Mouse (Mus musculus) cortical plate, adult 2 months (tissue): ENCODE data around the gene Rogdi. TPM values are rescaled to one million over a fixed set of nuclear protein-coding genes. Genes with fewer than 3 reads are reported as not detected.

ENCODE experiments used
- H3K27ac ChIP-seq: fragments of 200-500 bp; 2 replicates; pipeline ENCODE4 v1.5.1; 2012; ENCODE audit warnings: low read length, control low read depth, inconsistent platforms; ENCODE audit not compliant: insufficient read depth
- H3K4me1 ChIP-seq: fragments of 200-500 bp; 2 replicates; pipeline ENCODE4 v1.6.1; 2011; ENCODE audit warnings: low read length; ENCODE audit not compliant: control insufficient read depth, insufficient read depth
- H3K4me3 ChIP-seq: fragments of 200-500 bp; 2 replicates; pipeline ENCODE4 v1.5.1; 2011; ENCODE audit warnings: mild to moderate bottlenecking, low read length, control low read depth; ENCODE audit not compliant: insufficient read depth
- CTCF ChIP-seq: fragments of 200-500 bp; IDR thresholded peaks from 2 replicates; pipeline ENCODE4 v1.5.1; 2011; ENCODE audit warnings: mild to moderate bottlenecking, control low read depth, low read length; ENCODE audit not compliant: insufficient read depth; ENCODE audit errors: extremely low read depth
- POLR2A ChIP-seq: fragments of 200-500 bp; IDR thresholded peaks from 2 replicates; pipeline ENCODE4 v1.6.1; 2011; ENCODE audit warnings: mild to moderate bottlenecking, low read length, control low read depth; ENCODE audit not compliant: insufficient read depth; ENCODE audit errors: extremely low read depth
- polyA plus RNA-seq: library from polyadenylated mRNA; depleted of rRNA; stranded (reverse); fragments of >200 nt; gene quantifications from 2 replicates; pipeline ENCODE4 v1.2.3, GENCODE M21; 2012; rRNA removed

Gene Rogdi
- polyA plus RNA-seq, 1 experiment = 300 TPM

DNA sequence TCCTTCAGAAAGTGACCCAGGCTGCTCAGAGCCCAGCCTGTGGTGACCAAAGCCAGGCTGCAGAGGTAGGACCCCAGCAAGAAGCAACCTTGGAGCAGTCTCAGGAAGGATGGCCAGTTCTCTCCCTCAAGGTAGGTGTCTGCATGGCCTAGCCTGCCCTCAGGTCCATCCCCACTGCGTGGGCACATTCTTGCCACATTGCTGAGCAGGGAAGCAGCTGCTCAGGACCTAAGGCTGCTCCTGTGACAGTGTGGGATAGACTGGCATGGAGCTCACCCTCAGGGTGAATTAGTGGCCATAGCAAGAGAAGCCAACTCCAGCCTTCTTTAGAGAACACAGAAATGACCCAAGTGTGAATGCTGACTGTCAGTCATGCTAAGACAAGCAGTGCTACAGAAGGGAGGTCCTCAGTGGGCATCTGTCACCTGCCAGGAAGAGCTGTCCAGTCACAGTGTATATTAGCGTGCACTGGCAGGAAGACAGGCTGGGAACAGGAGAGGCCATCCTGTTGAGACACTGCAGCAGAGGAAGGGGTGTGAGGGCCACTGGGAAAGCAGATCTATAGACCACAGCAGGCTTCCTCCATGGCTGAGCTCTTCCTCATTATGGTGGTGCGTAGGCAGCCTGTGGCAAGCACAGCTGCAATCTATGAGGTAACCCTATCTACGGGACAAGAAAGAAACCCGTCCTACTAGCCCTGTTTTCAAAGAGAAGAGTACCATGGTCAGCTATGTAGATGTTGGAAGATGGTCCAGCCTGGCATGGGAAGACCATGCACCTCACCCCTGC, 44.1 kb downstream of the Rogdi start:
- H3K27ac ChIP-seq = no peak overlapping the region
- TF ChIP-seq CTCF = no peak
- no peak for TF ChIP-seq POLR2A
- no peaks in the 10 kb centered on the region for H3K4me1 ChIP-seq
- H3K4me3 ChIP-seq = no peak overlapping the region

DNA sequence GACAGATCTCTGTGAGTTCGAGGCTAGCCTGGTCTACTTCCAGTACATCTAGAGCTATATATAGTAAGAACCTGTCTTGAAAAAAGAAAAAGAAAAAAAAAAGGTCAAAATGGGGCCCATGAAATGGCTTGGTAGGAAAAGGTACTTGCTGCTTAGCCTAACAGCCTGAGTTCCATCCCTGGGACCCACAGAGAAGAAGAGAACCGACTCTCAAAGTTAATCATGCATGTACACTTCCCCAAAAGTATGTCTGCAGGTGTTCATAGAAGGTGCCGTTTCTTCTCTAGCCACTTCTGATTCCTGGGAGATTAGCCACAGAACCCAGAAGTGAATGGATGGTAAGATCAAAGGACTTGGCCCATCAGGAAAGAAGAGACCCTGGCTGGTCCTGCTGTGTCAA, 44.9 kb downstream of the Rogdi start:
- TF ChIP-seq POLR2A (no peak), CTCF (no peak)
- H3K4me1 ChIP-seq = no peaks in the 10 kb centered on the region
- H3K4me3 ChIP-seq = no peak overlapping the region
- H3K27ac ChIP-seq = no peak overlapping the region

DNA sequence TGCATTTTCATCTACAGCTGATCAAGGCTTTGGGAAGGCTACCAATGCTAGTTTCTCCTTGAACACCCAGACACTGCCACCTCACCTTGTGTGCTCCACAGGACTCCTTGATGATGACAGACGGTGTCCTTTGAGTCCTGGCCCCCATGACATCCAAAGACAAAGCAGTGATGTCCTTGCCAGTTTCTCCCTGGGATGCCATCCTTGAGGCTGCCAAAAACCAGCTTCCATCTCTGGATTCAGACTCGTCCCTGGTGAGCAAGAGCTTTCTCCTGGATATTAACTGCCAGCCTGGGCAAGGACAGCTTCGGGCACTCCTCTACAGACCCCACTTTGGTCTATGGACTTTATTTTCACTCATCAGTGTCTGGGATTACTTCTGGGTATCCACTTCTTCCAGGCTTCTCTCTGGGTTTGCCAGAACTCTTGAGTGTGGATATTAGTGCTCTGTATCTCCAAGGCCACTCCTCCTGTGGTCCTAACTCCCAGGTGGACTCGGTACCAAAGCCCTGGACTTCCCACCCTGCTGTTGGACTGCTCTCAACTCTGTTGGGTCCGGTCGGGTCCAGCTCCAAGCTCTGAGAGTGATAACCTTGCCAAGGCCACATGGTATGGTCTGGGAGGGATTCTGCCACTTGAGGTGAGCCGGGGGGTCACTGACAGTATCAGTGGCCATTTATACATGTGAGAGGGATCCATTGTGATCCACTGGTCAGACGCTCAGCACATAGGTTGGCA, 47.8 kb downstream of the Rogdi start:
- peaks cover 3% of the 10 kb centered on the region; the same call in 1 of the 2 replicates for H3K4me1 ChIP-seq
- no peak overlapping the region for H3K27ac ChIP-seq
- peak overlapping the region; percentile 66; the same call in 1 of the 2 replicates for H3K4me3 ChIP-seq
- no peak for TF ChIP-seq CTCF
- no peak for TF ChIP-seq POLR2A

DNA sequence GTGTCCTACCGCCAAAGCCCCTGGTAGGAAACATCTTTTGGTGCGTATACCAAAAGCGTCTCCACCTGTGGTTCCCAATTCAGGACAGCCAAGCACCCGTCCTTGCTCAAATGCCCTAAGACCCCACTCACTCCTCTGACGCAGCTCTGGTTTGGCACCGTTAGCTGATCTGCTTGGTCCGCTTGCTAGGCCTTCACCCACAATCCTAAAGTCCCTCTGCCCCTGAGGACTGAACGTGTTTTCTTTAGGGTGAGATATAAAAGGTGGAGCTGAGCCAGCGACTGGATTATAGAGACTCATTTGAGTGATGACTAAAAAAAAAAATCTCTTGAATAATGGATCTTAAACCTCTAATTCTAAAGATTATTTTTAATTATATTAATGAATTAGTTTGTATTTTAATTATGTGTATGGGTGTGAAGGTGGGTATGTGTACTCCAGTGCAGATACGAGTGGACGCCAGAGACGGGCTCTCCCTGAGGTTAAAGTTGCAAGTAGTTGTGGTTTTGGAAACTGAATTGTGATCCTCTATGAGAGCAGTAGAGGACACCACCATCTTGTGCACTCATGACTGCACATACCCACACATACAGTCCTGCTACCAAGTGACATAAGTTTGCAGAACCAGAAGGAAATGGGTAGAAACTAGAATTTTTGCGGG, 48.5 kb downstream of the Rogdi start:
- no peak for TF ChIP-seq POLR2A
- no peak for TF ChIP-seq CTCF
- Histone ChIP-seq H3K4me1 (peaks cover 3% of the 10 kb centered on the region; the same call in 1 of the 2 replicates), H3K27ac (peak overlapping the region; percentile 76), H3K4me3 (peak overlapping the region; percentile 66)

DNA sequence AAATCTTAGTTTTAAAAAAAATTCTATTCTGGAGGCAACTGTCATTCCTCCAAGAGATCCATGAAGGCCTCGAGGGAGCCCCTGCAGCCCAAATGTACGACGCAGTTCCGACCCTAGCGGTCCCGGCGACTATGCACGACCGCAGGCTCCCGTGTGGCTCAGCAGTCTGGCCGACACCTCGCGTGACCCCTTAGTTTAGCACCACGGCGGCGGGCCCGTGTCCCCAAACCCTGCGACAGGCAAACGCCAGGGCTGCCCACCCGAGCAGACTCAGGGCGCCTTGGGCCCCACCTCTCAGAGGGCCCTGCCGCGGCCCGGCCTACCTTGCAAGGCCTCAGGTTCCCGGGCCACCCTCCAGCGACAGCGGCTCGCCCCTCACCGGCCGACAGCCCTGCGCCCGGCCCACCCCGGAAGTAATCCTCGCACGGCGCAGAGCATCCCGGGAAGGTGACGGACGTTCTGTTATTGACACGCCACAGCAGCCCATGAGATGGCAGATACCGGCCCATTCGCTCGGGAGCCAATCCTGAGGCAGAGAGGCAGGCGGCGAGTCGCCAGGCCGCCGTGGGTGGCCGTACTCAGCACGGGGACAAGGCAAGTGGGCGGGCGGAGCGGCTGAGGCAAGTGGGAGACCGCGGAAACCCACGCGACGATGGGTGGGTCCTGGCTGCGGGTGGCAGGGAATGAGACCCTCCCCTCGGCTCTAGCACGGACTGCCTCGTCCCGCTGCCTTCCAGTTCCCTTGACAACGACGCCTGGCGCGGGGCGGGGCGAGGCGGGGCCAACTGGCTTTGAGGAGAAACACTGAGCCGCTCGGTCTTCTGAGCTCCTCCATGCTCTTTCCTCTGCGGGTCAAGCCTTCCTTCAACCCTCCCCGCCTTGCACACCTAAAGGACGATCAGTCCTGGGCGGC, 49.3 kb downstream of the Rogdi start, which contains the start of gene Anks3:
Gene Anks3, minus strand, starts transcription at position 409 of the 913 bp plus-strand sequence.
- H3K4me3 ChIP-seq = peak within 1 kb of the TSS; percentile 66
- TF ChIP-seq POLR2A (peak; percentile 87), CTCF (no peak)
- H3K4me1 ChIP-seq = peaks cover 3% of the 10 kb centered on the region; the same call in 1 of the 2 replicates
- peak within 1 kb of the TSS; percentile 76 for H3K27ac ChIP-seq

DNA sequence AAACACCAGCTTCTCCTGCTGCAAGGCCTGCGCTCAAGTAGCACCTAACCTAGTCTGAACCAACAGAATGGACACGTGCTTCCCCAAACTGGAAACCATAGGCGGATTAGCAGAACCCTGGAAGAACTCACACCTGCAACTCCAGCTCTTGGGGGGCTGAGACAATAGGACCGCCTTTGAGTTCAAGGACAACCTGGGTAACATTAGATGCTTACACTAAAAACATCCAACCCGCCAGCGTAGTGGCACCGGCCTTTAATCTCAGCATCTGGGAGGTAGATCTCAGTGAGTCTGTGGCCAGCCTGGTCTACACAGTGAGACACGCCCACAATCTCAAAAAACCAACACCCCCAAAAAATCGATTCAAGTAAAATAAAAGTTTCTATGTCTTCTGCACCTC, 50.0 kb downstream of the Rogdi start:
- TF ChIP-seq CTCF (no peak), POLR2A (no peak)
- peaks cover 3% of the 10 kb centered on the region; the same call in 1 of the 2 replicates for H3K4me1 ChIP-seq
- no peak overlapping the region for H3K27ac ChIP-seq
- H3K4me3 ChIP-seq = peak overlapping the region; percentile 66

DNA sequence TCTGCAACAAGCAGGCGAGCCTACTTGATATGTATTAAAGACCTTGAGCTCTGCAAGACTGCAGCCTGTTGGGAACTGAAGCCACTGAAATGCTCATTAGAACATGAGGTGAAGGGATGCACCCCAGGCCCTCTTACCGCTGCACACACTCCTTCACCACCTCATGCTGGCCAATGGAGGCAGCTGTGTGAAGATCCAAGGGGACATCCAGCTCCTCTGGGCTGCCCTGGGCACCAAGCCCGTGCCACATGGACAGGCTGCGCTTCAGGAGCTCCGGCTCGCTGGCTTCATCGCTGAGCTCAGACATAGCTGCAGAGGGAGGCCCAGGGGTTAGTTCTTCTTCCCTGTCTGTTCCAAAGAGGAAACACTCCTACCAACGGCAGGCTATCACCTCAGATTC, 53.1 kb downstream of the Rogdi start:
- Histone ChIP-seq H3K27ac (no peak overlapping the region), H3K4me3 (no peak overlapping the region), H3K4me1 (peaks cover 10% of the 10 kb centered on the region)
- TF ChIP-seq CTCF (no peak), POLR2A (no peak)

Other genes starting within 250 kb of the Rogdi start
- gene Cdip1, start 223.3 kb downstream of the Rogdi start, polyA plus RNA-seq = 203 and 214 TPM in 2 replicates
- gene 4930562C15Rik, start 178.1 kb downstream of the Rogdi start, polyA plus RNA-seq = not detected in 2 replicates
- gene Ubald1, start 133.2 kb downstream of the Rogdi start, polyA plus RNA-seq = 58.4 and 59.4 TPM in 2 replicates
- 229 and 239 TPM in 2 replicates for gene Mgrn1, start 127.3 kb downstream of the Rogdi start, polyA plus RNA-seq
- gene Nudt16l1, start 74.8 kb downstream of the Rogdi start, polyA plus RNA-seq = 102 and 104 TPM in 2 replicates
- gene Anks3, start 49.3 kb downstream of the Rogdi start, polyA plus RNA-seq = 101 and 118 TPM in 2 replicates
- not detected in 2 replicates for gene Sept12, start 15.7 kb downstream of the Rogdi start, polyA plus RNA-seq
- gene Smim22, start 6.3 kb downstream of the Rogdi start, polyA plus RNA-seq = 3.1 TPM in 1 of 2 replicates, not detected in the other
- 146 and 157 TPM in 2 replicates for gene Glyr1, start 36.3 kb upstream of the Rogdi start, polyA plus RNA-seq
- 30.3 and 30.4 TPM in 2 replicates for gene Ubn1, start 36.5 kb upstream of the Rogdi start, polyA plus RNA-seq
- gene Ppl, start 118.9 kb upstream of the Rogdi start, polyA plus RNA-seq = 0.25 and 0.42 TPM in 2 replicates
- 12.2 and 15.4 TPM in 2 replicates for gene Sec14l5, start 133.6 kb upstream of the Rogdi start, polyA plus RNA-seq
- 17.4 and 19.4 TPM in 2 replicates for gene Nagpa, start 190.5 kb upstream of the Rogdi start, polyA plus RNA-seq
- gene AU021092, start 208.7 kb upstream of the Rogdi start, polyA plus RNA-seq = 8.6 and 9.3 TPM in 2 replicates
- gene Alg1, start 220.1 kb upstream of the Rogdi start, polyA plus RNA-seq = 52.7 and 58.7 TPM in 2 replicates
- 10.0 and 10.9 TPM in 2 replicates for gene Eef2kmt, start 242.4 kb upstream of the Rogdi start, polyA plus RNA-seq